Mouse (Mus musculus): Measurements from ENCODE around the gene Gm20498. TPM values are rescaled to one million over a fixed set of nuclear protein-coding genes. Genes with fewer than 3 reads are reported as not detected.
"Not testable (repeated sequence)": the region's sequence is repeated elsewhere in the genome, so short reads cannot be mapped to it uniquely, and the experiment has no call there.

The Gm20498 gene
- polyA plus RNA-seq, 1 experiment from 2014 or later, result 29.6 TPM

GRCm38 (mm10) chr12:81434778-81435177, 97.9 kb downstream of the Gm20498 start:
- ATAC-seq (replicated peaks; ENCODE audit: insufficient number of reproducible peaks, low FRiP score, low TSS enrichment, low read depth); H3K9me3 ChIP-seq (replicated peaks; ENCODE audit: control insufficient read depth, low read length); H3K9ac ChIP-seq (replicated peaks; ENCODE audit: low read length); H3K4me2 ChIP-seq (ENCODE audit: low read depth, low read length); H3K27ac ChIP-seq (replicated peaks; ENCODE audit: low read depth, low read length); DNase-seq (ENCODE audit: low spot score); H3K36me3 ChIP-seq (replicated peaks; ENCODE audit: control insufficient read depth, insufficient read depth, low read depth, low read length); H3K27me3 ChIP-seq (ENCODE audit: control insufficient read depth, insufficient read depth, low read length); H3K4me1 ChIP-seq (ENCODE audit: control insufficient read depth, insufficient read depth, low read length); H3K4me3 ChIP-seq (ENCODE audit: low read depth, low read length): not testable (repeated sequence)
- WGBS, result 96% methylated on average over 2 of the region's 2 CpGs

- no peak for DNase-seq (ENCODE audit: low spot score)
These were observed 110.9 kb downstream of the Gm20498 start, which contains the start of gene Adam4 for GRCm38 (mm10) chr12:81421846-81422245. Gene Adam4, minus strand, starts transcription at chr12:81421946.

GRCm38 (mm10) chr12:81413211-81413610, 119.5 kb downstream of the Gm20498 start:
- H3K36me3 ChIP-seq (replicated peaks; ENCODE audit: control insufficient read depth, insufficient read depth, low read depth, low read length), result no peaks in the 10 kb centered on the region
- no peak overlapping the region for H3K4me3 ChIP-seq (ENCODE audit: low read depth, low read length)
- 84% methylated on average over 3 of the region's 3 CpGs for WGBS
- H3K9me3 ChIP-seq (replicated peaks; ENCODE audit: control insufficient read depth, low read length), result no peaks in the 10 kb centered on the region
- H3K9ac ChIP-seq (replicated peaks; ENCODE audit: low read length), result no peak overlapping the region
- H3K27ac ChIP-seq (replicated peaks; ENCODE audit: low read depth, low read length), result no peak overlapping the region
- no peaks in the 10 kb centered on the region for H3K4me1 ChIP-seq (ENCODE audit: control insufficient read depth, insufficient read depth, low read length)
- no peak overlapping the region for H3K4me2 ChIP-seq (ENCODE audit: low read depth, low read length)
- no peak for DNase-seq (ENCODE audit: low spot score)
- no peak for ATAC-seq (replicated peaks; ENCODE audit: insufficient number of reproducible peaks, low FRiP score, low TSS enrichment, low read depth)
- no peaks in the 10 kb centered on the region for H3K27me3 ChIP-seq (ENCODE audit: control insufficient read depth, insufficient read depth, low read length)

More at GRCm38 (mm10) chr12:81421846-81422245, 110.9 kb downstream of the Gm20498 start, which contains the start of gene Adam4:
- ATAC-seq (replicated peaks; ENCODE audit: insufficient number of reproducible peaks, low FRiP score, low TSS enrichment, low read depth), result no peak
- no peaks in the 10 kb centered on the region for H3K9me3 ChIP-seq (replicated peaks; ENCODE audit: control insufficient read depth, low read length)
- WGBS, result 85% methylated on average over 1 of the region's 1 CpGs
- no peak within 1 kb of the TSS for H3K27ac ChIP-seq (replicated peaks; ENCODE audit: low read depth, low read length)
- no peak within 1 kb of the TSS for H3K4me3 ChIP-seq (ENCODE audit: low read depth, low read length)
- no peak within 1 kb of the TSS for H3K4me2 ChIP-seq (ENCODE audit: low read depth, low read length)
- no peaks in the 10 kb centered on the region for H3K36me3 ChIP-seq (replicated peaks; ENCODE audit: control insufficient read depth, insufficient read depth, low read depth, low read length)
- no peak within 1 kb of the TSS for H3K9ac ChIP-seq (replicated peaks; ENCODE audit: low read length)
- H3K4me1 ChIP-seq (ENCODE audit: control insufficient read depth, insufficient read depth, low read length), result no peaks in the 10 kb centered on the region
- H3K27me3 ChIP-seq (ENCODE audit: control insufficient read depth, insufficient read depth, low read length), result no peaks in the 10 kb centered on the region

GRCm38 (mm10) chr12:81408966-81409365, 123.7 kb downstream of the Gm20498 start:
- Histone ChIP-seq H3K27ac (replicated peaks; ENCODE audit: low read depth, low read length) (no peak overlapping the region), H3K9me3 (replicated peaks; ENCODE audit: control insufficient read depth, low read length) (no peaks in the 10 kb centered on the region), H3K4me1 (ENCODE audit: control insufficient read depth, insufficient read depth, low read length) (no peaks in the 10 kb centered on the region), H3K9ac (replicated peaks; ENCODE audit: low read length) (no peak overlapping the region), H3K27me3 (ENCODE audit: control insufficient read depth, insufficient read depth, low read length) (no peaks in the 10 kb centered on the region), H3K4me3 (ENCODE audit: low read depth, low read length) (no peak overlapping the region), H3K4me2 (ENCODE audit: low read depth, low read length) (no peak overlapping the region), H3K36me3 (replicated peaks; ENCODE audit: control insufficient read depth, insufficient read depth, low read depth, low read length) (no peaks in the 10 kb centered on the region)
- WGBS, result 80% methylated on average over 3 of the region's 3 CpGs
- DNase-seq (ENCODE audit: low spot score) (no peak), ATAC-seq (replicated peaks; ENCODE audit: insufficient number of reproducible peaks, low FRiP score, low TSS enrichment, low read depth) (no peak)

DNA sequence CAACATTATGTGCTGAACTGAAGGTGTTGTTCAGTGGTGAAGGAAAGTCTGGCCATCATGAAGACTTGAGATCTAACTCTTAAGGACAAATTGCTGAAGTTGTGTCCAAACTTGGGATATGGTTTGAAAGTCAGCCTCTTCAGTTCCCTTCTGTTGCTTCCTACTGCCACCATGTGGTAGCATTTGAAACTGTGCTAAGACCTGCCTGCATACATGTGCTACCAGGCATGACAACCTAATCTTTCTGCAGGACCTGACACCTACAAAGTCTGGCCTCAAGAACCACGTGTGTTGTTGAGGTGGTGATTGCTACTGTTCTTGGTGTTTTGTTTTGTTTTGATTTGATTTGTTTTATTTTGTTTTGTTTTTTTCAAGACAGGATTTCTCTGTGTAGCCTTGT, 130.5 kb downstream of the Gm20498 start:
- no peaks in the 10 kb centered on the region for H3K36me3 ChIP-seq (replicated peaks; ENCODE audit: control insufficient read depth, insufficient read depth, low read depth, low read length)
- ATAC-seq (replicated peaks; ENCODE audit: insufficient number of reproducible peaks, low FRiP score, low TSS enrichment, low read depth) (no peak), DNase-seq (ENCODE audit: low spot score) (peak; percentile 71)
- no peaks in the 10 kb centered on the region for H3K9me3 ChIP-seq (replicated peaks; ENCODE audit: control insufficient read depth, low read length)
- WGBS, result 32% methylated on average over 1 of the region's 1 CpGs
- no peak overlapping the region for H3K9ac ChIP-seq (replicated peaks; ENCODE audit: low read length)
- H3K27ac ChIP-seq (replicated peaks; ENCODE audit: low read depth, low read length), result no peak overlapping the region
- no peaks in the 10 kb centered on the region for H3K27me3 ChIP-seq (ENCODE audit: control insufficient read depth, insufficient read depth, low read length)
- H3K4me1 ChIP-seq (ENCODE audit: control insufficient read depth, insufficient read depth, low read length), result no peaks in the 10 kb centered on the region
- no peak overlapping the region for H3K4me3 ChIP-seq (ENCODE audit: low read depth, low read length)
- H3K4me2 ChIP-seq (ENCODE audit: low read depth, low read length), result no peak overlapping the region

GRCm38 (mm10) chr12:81379364-81379763, 153.3 kb downstream of the Gm20498 start, which contains the start of gene Gm4787:
Gene Gm4787, minus strand, starts transcription at chr12:81379464.
- H3K27me3 ChIP-seq (ENCODE audit: control insufficient read depth, insufficient read depth, low read length); H3K36me3 ChIP-seq (replicated peaks; ENCODE audit: control insufficient read depth, insufficient read depth, low read depth, low read length); H3K4me1 ChIP-seq (ENCODE audit: control insufficient read depth, insufficient read depth, low read length); ATAC-seq (replicated peaks; ENCODE audit: insufficient number of reproducible peaks, low FRiP score, low TSS enrichment, low read depth); H3K4me3 ChIP-seq (ENCODE audit: low read depth, low read length); H3K9me3 ChIP-seq (replicated peaks; ENCODE audit: control insufficient read depth, low read length); H3K4me2 ChIP-seq (ENCODE audit: low read depth, low read length); H3K27ac ChIP-seq (replicated peaks; ENCODE audit: low read depth, low read length); H3K9ac ChIP-seq (replicated peaks; ENCODE audit: low read length); DNase-seq (ENCODE audit: low spot score): not testable (repeated sequence)
- WGBS, result 82% methylated on average over 1 of the region's 1 CpGs

DNA sequence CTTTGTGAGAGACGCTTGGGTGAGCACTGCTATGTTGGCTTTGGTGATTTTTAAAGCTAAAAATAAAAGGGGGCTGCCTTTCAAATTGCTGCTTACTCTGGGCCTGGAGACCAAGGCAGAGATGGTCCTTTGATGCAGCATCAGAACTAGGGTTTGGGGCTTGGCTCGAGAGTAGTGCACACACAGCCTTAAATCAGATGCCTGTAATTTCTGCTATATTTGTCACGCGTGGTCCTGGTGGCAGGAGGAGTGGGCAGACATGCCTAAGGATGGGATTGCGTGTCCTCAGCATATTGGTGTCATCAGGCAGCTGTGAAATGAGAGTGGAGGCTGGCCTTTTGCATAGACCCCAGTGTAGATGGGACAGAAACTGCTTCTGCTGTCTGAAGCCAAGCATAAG, 198.9 kb downstream of the Gm20498 start:
- DNase-seq (ENCODE audit: low spot score), result no peak
- Histone ChIP-seq H3K27ac (replicated peaks; ENCODE audit: low read depth, low read length) (no peak overlapping the region), H3K9me3 (replicated peaks; ENCODE audit: control insufficient read depth, low read length) (no peaks in the 10 kb centered on the region), H3K27me3 (ENCODE audit: control insufficient read depth, insufficient read depth, low read length) (peaks cover 6% of the 10 kb centered on the region; the same call in 1 of the 2 replicates), H3K9ac (replicated peaks; ENCODE audit: low read length) (no peak overlapping the region), H3K4me2 (ENCODE audit: low read depth, low read length) (no peak overlapping the region), H3K36me3 (replicated peaks; ENCODE audit: control insufficient read depth, insufficient read depth, low read depth, low read length) (no peaks in the 10 kb centered on the region), H3K4me1 (ENCODE audit: control insufficient read depth, insufficient read depth, low read length) (no peaks in the 10 kb centered on the region), H3K4me3 (ENCODE audit: low read depth, low read length) (no peak overlapping the region)
- WGBS, result 76% methylated on average over 5 of the region's 5 CpGs
- ATAC-seq (replicated peaks; ENCODE audit: insufficient number of reproducible peaks, low FRiP score, low TSS enrichment, low read depth), result no peak

DNA sequence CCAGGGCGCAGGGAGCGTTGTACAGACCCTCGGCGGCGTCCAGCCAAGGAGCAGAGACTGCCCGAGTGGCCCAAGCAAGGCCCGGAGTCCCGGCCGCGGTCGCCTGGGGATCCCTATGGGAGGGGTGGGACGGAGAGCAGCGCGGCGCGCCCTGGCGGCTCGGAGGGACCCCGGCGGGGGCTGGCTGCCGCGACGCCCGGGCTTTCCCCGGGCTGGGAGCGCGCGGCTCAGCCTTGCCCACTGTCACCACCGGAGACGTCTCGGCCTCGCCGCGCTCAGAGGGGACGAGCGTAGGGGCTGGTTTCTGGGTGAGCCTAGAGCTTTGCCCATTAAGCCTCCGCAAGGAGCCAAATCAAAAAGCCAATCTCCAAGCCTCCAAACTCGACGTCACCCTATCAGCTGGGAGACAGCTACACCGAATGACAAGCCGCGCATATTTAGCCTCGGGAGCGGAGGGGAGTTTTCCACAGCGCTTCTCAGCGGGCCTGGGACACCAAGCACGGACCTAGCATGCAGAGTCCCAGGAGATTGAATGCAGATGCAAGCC, 199.8 kb downstream of the Gm20498 start, which contains the start of gene Slc8a3:
TSS of gene Slc8a3 (minus strand) at position 306 of the 547 bp plus-strand sequence.
- WGBS, result under 1% methylated on average over 43 of the region's 47 CpGs
- H3K9me3 ChIP-seq (replicated peaks; ENCODE audit: control insufficient read depth, low read length), result no peaks in the 10 kb centered on the region
- H3K4me2 ChIP-seq (ENCODE audit: low read depth, low read length), result peak within 1 kb of the TSS; percentile 97
- DNase-seq (ENCODE audit: low spot score) (peak; percentile 47), ATAC-seq (replicated peaks; ENCODE audit: insufficient number of reproducible peaks, low FRiP score, low TSS enrichment, low read depth) (peak; percentile 54)
- peak within 1 kb of the TSS; percentile 55 for H3K4me3 ChIP-seq (ENCODE audit: low read depth, low read length)
- H3K36me3 ChIP-seq (replicated peaks; ENCODE audit: control insufficient read depth, insufficient read depth, low read depth, low read length), result no peaks in the 10 kb centered on the region
- H3K4me1 ChIP-seq (ENCODE audit: control insufficient read depth, insufficient read depth, low read length), result no peaks in the 10 kb centered on the region
- H3K9ac ChIP-seq (replicated peaks; ENCODE audit: low read length), result peak within 1 kb of the TSS; percentile 62
- no peak within 1 kb of the TSS for H3K27ac ChIP-seq (replicated peaks; ENCODE audit: low read depth, low read length)
- peaks cover 6% of the 10 kb centered on the region; the same call in 1 of the 2 replicates for H3K27me3 ChIP-seq (ENCODE audit: control insufficient read depth, insufficient read depth, low read length)

Measured in embryonic facial prominence, embryonic 11.5 days (tissue).